Mouse (Mus musculus) lung, adult 2 months (tissue): ENCODE measurements around the gene Eml4. TPM values are rescaled to one million over a fixed set of nuclear protein-coding genes. Genes with fewer than 3 reads are reported as not detected.

Experiments used
- DNase-seq: peaks from one replicate; pipeline ENCODE4 v3.0.0; 2022
- H3K4me1 ChIP-seq: fragments of 200-500 bp; 2 replicates; pipeline ENCODE4 v1.6.1; 2011; ENCODE audit warnings: low read length; ENCODE audit not compliant: control insufficient read depth, insufficient read depth
- H3K4me3 ChIP-seq: fragments of 200-500 bp; replicated peaks from 2 replicates; pipeline ENCODE3; 2011; ENCODE audit warnings: low read depth, mild to moderate bottlenecking, control low read depth, low read length; ENCODE audit errors: extremely low read depth
- CTCF ChIP-seq: fragments of 200-500 bp; IDR thresholded peaks from 2 replicates; pipeline ENCODE4 v1.5.1; 2011; ENCODE audit warnings: mild to moderate bottlenecking, low read length, control low read depth; ENCODE audit not compliant: insufficient read depth
- POLR2A ChIP-seq: fragments of 200-500 bp; IDR thresholded peaks from 2 replicates; pipeline ENCODE4 v1.6.1; 2011; ENCODE audit warnings: low read depth, mild to moderate bottlenecking, control low read depth, low read length, borderline replicate concordance; ENCODE audit errors: extremely low read depth
- WGBS: fragments of 180-500 bp; shearing (Covaris S2); methylation state at CpG from one replicate; pipeline ENCODE4 v1.1.7; 2018; 5-methylcytosine and 5-hydroxymethylcytosine counted together
- polyA plus RNA-seq: library from polyadenylated mRNA; depleted of rRNA; stranded (reverse); fragments of >200 nt; gene quantifications from 2 replicates; pipeline ENCODE4 v1.2.3, GENCODE M21; 2012

Gene Eml4
- polyA plus RNA-seq, 1 experiment = 10.6 TPM

DNA sequence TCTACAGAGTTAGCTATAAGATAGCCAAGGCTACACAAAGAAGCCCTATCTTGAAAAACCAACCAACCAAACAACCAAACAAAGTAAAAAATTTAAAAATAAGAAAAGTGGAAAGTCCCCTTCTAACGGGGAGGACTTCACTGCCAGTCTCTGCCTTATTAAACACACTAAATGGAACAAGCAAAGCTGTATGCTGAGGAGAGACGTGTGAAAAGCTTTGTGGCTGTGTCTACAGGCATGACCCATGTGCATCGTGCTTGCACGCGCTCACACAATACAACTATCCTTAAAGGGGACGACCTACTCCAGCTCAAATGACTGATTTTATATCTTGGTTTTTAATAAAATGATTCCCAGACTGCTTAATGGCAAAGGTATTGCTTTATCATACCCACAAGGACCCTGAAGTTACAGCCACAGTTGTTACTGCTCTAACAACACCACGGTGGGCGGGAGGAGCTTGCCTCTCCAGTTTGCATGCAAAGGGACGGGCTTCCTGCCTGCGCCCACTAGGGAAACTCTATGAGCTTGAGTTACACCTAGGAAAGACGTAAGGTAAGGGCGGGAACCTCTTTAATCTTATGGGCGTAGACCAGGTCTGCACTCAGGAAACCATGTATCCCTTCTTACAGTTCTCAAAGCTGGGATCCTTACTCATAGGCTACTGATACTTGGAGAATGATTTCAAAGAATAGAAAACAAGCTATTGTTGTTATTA lies 11.2 kb upstream of the Eml4 start:
- WGBS = 76% methylated on average over 13 of the region's 13 CpGs
- Histone ChIP-seq H3K4me3 (no peak overlapping the region), H3K4me1 (peaks cover 2% of the 10 kb centered on the region; the same call in 1 of the 2 replicates)
- DNase-seq = no peak
- TF ChIP-seq POLR2A (no peak), CTCF (no peak)

DNA sequence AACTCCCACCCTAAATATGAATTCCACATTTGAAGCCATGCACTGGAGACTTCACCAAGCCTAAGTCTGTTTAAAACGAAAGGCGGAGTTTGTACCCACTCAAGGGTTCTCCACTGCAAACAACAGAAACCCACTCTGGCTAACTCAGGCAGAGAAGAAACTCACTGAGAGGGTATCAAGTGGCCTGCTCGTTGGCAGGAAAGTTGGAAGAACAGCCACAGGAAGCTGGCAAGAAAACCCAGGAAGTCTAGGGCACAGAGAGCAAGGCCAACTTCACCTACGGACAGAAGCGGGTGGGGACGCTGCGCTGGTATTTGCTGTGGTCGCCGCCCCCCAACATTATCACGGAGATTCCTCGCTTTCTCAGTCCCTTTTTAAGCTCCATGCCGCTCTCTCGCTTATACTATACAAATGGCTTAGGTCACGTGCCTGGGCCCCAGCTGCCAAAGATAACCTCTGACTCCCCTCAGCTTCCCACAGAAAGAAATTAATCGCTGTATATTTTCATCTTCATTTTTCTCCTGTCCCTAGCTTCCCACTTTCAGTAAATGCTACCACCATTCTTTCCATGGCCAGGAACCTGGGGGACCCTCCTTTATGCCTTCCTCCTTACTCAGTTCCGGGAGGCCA lies 9.7 kb upstream of the Eml4 start:
- peak; percentile 59 for DNase-seq
- H3K4me1 ChIP-seq = peaks cover 2% of the 10 kb centered on the region; the same call in 1 of the 2 replicates
- peak; percentile 46; the same call in 1 of the 2 replicates for TF ChIP-seq POLR2A
- TF ChIP-seq CTCF = no peak
- H3K4me3 ChIP-seq = peak overlapping the region; percentile 52
- 42% methylated on average over 16 of the region's 16 CpGs for WGBS

DNA sequence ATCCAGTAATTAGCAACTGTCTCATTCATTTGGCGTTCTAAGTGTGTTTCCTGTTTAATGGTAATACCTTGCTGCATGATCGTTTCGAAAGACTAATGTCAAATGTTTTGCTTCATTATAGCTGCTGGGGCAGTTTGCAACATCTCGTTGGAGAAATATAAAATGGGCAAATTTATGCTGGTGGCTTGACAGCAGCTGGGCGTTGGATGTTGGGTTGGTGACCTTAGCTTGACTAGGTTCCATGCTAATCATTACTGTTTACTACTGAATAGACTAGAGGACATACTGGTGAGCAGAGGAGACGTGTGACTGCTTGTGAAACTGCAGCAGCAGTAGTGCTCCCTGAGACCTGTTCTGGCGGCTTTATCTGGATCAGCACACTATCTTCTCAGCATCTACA lies 6.5 kb upstream of the Eml4 start:
- no peak for DNase-seq
- Histone ChIP-seq H3K4me1 (peaks cover 2% of the 10 kb centered on the region; the same call in 1 of the 2 replicates), H3K4me3 (no peak overlapping the region)
- 68% methylated on average over 7 of the region's 7 CpGs for WGBS
- no peak for TF ChIP-seq CTCF
- no peak for TF ChIP-seq POLR2A

DNA sequence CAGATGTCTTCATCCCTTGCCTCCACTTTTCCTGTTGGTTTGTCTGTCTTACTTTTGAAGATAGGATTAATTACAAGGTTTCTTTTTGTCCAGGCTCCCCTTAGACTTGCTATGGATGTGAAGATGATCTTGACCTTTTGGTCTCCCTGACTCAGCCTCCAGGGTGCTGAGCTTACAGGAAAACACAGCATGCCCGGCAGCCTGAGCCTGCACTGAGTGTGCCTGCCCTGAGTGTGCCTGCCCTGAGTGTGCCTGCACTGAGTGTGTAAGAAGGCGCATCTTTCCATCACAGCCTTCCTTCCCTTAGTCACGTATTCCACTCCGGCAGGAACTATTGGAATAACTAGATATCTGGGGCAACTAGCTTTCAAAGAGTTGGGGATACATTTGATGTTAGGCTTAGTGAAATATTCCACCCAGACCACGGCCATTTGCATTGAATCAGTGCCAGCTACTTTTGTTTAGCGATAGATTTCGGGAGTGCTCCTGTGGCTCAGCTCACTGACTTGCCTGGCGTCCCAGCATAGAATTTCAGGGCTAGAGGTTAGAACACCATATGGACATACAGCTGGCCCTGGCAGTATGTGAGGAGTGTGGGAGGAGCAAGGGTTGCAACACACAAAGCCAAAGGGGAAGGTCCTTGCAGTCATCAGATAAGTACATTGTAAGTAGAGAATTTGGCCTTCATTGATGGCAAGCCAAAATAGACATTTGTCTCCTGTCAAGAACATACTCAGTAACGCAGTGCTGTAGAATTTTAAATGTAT lies 2.5 kb upstream of the Eml4 start:
- no peak overlapping the region for H3K4me3 ChIP-seq
- no peak for TF ChIP-seq CTCF
- TF ChIP-seq POLR2A = no peak
- H3K4me1 ChIP-seq = peaks cover 10% of the 10 kb centered on the region
- DNase-seq = no peak
- 79% methylated on average over 9 of the region's 9 CpGs for WGBS

DNA sequence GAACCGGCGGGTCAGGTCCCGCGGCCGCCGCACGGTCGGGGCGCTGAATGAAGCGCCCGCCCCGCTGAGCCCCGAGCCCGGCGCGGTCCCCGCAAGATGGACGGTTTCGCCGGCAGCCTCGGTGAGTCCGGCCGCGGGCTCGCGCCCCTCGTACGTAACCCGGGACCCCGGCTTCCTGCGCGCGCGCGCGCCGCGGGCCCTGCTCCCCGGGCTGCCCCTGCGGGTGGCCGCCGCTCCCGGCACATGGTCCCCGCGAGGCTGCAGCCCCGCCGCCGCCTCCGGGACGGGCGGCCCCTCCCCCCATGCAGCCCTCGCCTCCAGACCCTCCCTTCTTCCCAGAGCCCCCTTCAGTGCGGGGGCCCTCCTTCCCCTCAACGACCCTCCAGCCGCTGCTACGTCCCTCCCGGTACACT lies 394 bp downstream of the Eml4 start:
- no peak for DNase-seq
- WGBS = under 1% methylated on average over 52 of the region's 57 CpGs
- Histone ChIP-seq H3K4me1 (peaks cover 18% of the 10 kb centered on the region), H3K4me3 (peak overlapping the region; percentile 63)
- no peak for TF ChIP-seq CTCF

DNA sequence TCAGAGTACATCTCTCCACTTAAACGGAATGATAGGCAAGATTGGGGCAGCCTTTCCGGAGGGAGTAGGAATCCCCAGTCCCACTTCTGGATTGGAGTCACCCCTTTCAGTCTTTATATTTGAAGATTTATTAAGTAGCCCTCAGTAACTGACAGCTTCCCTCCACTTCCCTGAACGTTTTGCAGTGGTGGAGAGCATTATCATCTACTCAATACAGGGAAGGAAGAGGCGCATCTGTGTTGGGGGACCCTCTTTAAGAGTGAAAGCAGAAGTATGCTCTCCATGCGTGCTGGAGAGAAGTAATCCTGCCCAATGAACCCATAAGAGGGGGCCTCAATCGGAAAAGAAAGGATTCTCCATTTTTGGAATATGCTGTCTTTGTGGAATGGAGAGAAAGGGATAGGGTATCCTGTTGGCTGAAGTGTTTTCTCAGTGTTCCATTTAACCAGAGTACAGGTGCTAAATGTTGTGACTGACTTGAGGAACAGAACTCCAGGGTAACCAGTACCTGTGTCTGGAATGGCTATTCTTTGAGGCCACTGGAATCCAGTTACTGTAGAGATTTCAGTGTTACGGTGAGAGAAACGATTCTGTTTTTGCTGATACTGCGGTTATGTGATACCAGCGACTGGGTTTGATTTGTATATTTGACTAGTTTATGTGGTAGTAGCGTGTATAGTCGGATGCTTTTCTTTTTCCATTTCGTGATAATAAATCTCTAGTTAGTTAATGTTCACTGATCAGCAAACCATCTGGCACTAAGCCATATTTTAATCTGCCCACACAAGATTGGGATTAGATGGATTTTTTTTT lies 1.1 kb downstream of the Eml4 start:
- peak overlapping the region; percentile 63 for H3K4me3 ChIP-seq
- peak; percentile 39 for DNase-seq
- WGBS = 7% methylated on average over 13 of the region's 13 CpGs
- H3K4me1 ChIP-seq = peaks cover 18% of the 10 kb centered on the region
- TF ChIP-seq POLR2A (no peak), CTCF (no peak)

DNA sequence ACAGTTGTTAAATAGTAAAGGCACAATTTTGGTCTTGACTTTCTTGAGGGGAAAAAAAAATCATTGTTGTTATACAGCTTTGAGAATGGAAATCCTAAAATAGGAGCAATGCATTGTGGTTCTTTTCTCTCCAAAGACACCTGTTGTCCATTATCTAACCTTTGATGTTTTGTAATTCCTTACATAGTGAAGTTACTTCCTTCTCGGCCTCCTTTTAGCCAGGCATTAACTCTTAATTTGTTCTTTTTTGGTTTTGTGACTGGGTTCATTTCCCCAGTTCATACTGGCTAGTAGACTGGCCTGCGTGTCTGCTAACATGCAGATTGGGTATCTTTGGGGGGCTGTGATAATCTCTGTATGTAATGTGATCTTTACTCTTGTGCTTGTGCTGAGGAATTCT lies 1.7 kb downstream of the Eml4 start:
- H3K4me3 ChIP-seq = no peak overlapping the region
- TF ChIP-seq POLR2A (no peak), CTCF (no peak)
- WGBS = 22% methylated on average over 2 of the region's 2 CpGs
- H3K4me1 ChIP-seq = peaks cover 18% of the 10 kb centered on the region
- DNase-seq = no peak

DNA sequence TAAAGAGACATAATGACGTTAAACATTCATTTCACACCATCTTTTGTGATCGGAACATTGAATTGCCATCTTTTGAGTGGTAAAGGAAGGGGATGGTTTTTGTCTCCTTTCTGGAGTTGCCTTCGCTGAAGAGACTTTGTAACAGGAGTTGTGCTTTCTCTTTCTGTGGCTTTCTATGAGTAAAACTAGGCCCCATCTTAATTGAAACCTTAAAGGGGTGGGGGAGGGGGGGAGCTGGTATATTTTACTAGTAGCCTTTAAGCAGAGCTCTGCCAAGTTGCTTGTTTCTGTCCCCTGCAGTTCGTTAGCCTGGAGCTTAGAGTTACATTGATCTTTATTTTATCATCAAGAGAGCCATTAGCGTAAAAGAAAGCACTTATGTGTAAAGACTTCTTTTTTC lies 2.3 kb downstream of the Eml4 start:
- no peak for TF ChIP-seq CTCF
- no peak for TF ChIP-seq POLR2A
- Histone ChIP-seq H3K4me1 (peaks cover 18% of the 10 kb centered on the region), H3K4me3 (no peak overlapping the region)
- 46% methylated on average over 5 of the region's 5 CpGs for WGBS
- DNase-seq = no peak

DNA sequence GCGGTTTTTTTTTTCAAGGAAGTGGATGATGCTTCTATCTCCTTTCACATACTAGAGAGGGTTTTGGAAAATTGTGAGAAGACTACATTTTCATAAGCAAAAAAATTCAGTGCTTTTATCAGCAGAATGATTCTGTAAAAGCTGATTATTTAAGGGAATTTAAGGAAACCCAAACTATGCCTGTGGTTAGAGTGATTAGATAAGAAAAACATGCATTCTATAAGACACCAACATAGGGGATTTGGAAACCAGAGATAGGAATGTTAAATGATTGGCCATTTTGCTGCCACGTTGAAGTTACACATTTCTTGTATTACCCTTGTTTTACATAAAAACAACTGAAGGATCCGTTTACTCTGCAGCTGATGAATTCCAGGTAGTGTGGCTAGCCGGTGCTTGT lies 2.7 kb downstream of the Eml4 start:
- Histone ChIP-seq H3K4me1 (peaks cover 20% of the 10 kb centered on the region), H3K4me3 (no peak overlapping the region)
- no peak for DNase-seq
- no peak for TF ChIP-seq CTCF
- no peak for TF ChIP-seq POLR2A
- WGBS = 54% methylated on average over 4 of the region's 4 CpGs
